Mouse (Mus musculus): ENCODE measurements at regions not wholly inside any gene's neighbourhood (a gene's known extent, or its start where the extent isn't known, plus 50 kb on each side); places are given as distances from the start of the nearest gene placed in this dataset.
"Not testable (repeated sequence)": the region's sequence is repeated elsewhere in the genome, so short reads cannot be mapped to it uniquely, and the experiment has no call there.

- intact Hi-C loops (cut with DNase I; ENCODE audit: low total_unique reads): no loop called here
- DNase-seq: no peak
Observed at GRCm38 (mm10) chr1:168738005-168738404, 305.9 kb upstream of the Pbx1 start.

DNA sequence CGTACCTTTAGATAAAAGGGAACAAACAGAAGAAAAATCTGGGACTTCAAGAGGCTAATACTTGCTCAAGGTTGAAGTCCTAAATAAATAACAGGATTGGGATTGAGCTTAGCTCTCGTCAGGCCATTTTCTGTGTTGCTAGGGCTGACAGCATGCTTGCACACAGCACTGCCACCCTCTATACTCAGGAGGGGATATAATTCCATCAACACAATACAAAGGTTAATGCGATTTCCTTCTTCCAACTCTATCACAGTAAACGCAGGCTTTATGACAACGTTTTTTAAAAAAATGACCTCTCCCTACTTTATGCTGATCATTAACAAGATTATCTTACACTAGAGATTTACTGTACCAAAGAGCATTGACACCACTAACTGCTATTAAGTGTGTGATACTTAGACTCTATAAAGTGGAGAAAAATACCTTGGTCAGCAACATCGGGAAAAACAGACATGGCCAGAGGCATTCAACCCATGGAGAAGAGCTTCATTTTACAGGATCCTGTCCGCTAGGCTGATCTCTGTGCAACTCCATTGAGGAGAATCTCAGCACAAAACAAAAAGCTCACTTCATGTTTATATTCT lies 305.3 kb upstream of the Pbx1 start:
- intact Hi-C loops (cut with DNase I; ENCODE audit: low total_unique reads): no loop called here
- DNase-seq: no peak

- DNase-seq: no peak
- intact Hi-C loops (cut with DNase I; ENCODE audit: low total_unique reads): no loop called here
Observed at GRCm38 (mm10) chr1:168733066-168733465, 301.0 kb upstream of the Pbx1 start.

DNA sequence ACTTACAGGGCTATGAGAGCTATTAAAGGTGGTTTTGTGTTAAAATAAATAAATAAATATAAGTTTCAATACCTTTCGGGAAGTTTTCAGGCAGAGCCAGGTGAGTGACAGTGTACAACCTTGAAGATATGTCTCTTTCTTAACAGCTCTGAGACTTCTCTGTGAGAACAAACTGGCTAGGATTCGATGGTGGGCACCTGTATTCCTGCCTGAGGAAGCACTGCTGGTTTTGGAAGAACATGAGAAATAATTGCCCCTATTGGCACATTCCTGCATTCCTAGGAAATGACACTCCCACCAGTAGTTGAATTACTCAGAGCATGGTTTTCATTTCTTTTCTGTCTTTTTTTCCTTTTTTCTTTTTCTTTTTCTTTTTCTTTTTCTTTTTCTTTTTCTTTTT lies 277.8 kb upstream of the Pbx1 start:
- DNase-seq: no peak
- intact Hi-C loops (cut with DNase I; ENCODE audit: low total_unique reads): no loop called here

- DNase-seq: peak; percentile 8
- intact Hi-C loops (cut with DNase I; ENCODE audit: low total_unique reads): no loop called here
Observed at GRCm38 (mm10) chr1:168709017-168709681, 277.1 kb upstream of the Pbx1 start.

DNA sequence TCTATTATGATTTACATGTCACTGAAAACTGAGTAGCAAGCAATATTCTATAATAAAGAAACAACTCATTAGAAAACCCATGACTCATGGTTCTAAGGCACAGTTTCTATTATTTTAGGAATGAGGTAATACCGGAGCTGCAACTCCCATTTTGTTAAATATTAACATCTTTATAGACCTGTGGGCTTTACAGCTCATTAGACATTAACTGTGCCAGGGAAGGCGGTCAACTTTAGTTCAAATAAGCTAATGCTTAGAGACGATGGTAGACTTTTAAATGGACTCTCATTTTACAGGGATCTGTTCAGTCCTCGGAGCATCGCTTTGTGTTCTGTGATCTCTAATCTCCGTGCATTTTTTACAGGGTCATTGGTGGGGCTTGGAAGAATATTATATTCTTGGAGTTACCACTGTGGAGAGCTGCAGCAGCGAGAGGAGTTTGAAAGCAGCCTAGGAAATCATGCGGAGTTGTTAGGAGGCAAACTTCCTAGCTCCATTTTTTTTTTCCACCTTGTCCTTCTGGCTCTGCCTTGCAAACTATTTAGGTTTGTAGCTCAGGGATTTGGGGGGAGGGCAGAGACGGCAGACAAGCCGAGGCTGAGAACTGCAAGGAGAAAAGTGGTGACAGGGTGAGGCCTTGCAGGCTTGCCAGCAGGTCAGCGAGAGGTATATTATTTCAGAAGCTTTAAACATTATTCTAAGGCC lies 276.2 kb upstream of the Pbx1 start:
- intact Hi-C loops (cut with DNase I; ENCODE audit: low total_unique reads): no loop called here
- DNase-seq: peak; percentile 19

DNA sequence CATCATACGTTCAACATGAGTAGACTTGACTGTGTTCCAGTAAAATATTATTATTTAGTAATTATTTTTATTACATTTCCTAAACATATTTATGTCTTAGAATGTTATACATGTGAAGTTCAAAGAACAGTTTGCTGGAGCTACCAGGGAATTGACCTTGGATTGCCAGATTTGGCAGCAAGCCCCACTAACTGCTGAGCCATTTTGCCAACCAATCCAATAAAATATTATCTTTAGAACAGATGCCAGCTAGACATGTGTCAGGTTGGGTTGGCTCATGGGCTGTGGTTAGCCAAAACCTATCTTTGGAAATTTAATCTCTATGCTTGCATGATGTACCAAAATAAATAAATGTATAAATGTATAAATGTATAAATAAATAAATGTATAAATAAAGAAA lies 265.3 kb upstream of the Pbx1 start:
- intact Hi-C loops (cut with DNase I; ENCODE audit: low total_unique reads): no loop called here
- no peak for DNase-seq

GRCm38 (mm10) chr1:168686821-168687220 lies 254.8 kb upstream of the Pbx1 start:
- DNase-seq: no peak
- intact Hi-C loops (cut with DNase I; ENCODE audit: low total_unique reads): no loop called here

DNA sequence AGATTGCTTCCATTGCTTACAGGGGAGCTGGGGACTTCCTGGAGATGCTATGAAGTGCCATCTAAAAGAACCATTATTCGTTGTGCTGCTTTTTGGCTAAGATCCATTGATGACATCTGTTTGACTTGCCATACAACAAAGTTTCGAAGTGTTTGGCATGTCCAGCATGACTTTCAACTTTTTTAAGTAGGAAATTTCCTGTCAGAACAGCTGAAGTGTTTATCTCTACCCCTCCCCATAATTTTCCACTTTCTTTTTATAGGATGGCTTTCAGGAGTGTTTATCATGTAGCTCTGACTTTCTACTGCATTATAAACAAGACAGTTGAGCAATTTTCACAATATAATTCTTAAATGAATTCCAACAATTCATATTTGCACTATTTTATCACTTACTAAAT lies 253.1 kb upstream of the Pbx1 start:
- intact Hi-C loops (cut with DNase I; ENCODE audit: low total_unique reads): no loop called here

GRCm38 (mm10) chr1:168681685-168682491 lies 249.8 kb upstream of the Pbx1 start:
- no peak for DNase-seq
- intact Hi-C loops (cut with DNase I; ENCODE audit: low total_unique reads): no loop called here

More for the DNA sequence above, 253.1 kb upstream of the Pbx1 start:
- DNase-seq: no peak

DNA sequence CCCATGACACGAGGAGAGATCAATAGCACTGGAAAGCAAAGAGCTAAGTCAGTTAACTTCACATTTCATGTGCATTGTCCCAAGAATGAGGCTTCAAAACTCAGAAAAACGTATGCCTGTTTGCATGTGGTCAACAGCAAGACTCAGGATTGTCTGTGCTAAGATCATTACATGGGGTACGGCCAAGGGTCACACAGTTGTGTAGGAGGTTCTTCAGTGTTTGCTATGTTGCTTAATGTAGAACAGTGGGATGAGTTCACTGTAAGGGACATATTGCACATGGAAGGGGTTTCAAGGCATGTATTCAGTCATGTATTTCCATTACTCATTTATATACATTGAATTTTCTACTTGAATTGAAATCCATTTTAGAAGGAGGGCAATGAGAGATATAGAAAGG lies 248.6 kb upstream of the Pbx1 start:
- no peak for DNase-seq
- intact Hi-C loops (cut with DNase I; ENCODE audit: low total_unique reads): no loop called here

GRCm38 (mm10) chr1:168676418-168677413 lies 244.6 kb upstream of the Pbx1 start:
- intact Hi-C loops (cut with DNase I; ENCODE audit: low total_unique reads): no loop called here
- peak; percentile 5 for DNase-seq

- intact Hi-C loops (cut with DNase I; ENCODE audit: low total_unique reads): no loop called here
- DNase-seq: no peak
Observed at GRCm38 (mm10) chr1:168675741-168676140, 243.7 kb upstream of the Pbx1 start.

DNA sequence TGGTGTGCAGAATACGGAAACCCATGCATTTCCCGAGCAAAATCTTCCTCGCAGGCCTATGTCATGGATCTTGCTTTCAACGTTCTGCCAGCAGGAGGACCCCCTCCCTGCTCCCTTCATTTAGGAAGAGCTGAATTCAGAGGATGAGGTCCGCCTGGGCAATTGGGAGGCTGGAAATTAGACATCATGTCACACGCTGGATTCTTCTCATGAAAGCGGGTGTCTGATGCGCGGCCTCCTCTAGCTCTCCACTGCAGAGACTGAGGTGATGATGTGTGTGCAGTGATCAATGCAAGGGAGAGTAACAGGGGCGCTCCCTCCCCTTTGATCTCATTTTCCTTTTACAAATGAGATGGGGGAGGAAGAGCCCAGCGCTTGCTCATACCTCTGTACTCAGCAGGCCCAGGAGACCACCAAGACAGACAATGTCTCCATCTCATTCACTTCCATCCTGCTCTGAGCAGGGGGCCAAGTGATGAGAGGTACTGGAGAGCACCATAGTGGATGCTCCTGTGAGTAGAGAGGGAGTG lies 230.8 kb upstream of the Pbx1 start:
- DNase-seq: no peak

DNA sequence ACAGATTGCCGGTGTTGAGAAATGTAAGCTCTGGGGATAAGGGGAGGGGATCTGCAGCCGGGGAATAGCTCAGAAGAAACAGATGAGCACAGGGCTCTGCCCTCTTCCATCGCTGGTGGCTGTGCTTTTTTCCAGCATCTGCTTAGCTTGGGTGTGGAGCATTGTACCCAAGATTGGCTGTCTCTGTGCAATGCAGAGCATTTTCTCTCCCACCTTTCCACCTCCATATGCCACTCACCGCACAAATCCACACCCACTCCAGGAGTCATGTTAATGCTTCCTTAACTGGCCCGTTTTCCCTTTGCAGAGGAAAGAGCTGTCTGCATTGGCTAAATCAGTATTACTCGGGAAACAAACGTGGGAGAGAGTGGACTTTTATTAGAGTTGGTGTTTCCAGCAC lies 228.9 kb upstream of the Pbx1 start:
- intact Hi-C loops (cut with DNase I; ENCODE audit: low total_unique reads): no loop called here
- no peak for DNase-seq

More for the DNA sequence above, 230.8 kb upstream of the Pbx1 start:
- intact Hi-C loops (cut with DNase I; ENCODE audit: low total_unique reads): no loop called here

DNA sequence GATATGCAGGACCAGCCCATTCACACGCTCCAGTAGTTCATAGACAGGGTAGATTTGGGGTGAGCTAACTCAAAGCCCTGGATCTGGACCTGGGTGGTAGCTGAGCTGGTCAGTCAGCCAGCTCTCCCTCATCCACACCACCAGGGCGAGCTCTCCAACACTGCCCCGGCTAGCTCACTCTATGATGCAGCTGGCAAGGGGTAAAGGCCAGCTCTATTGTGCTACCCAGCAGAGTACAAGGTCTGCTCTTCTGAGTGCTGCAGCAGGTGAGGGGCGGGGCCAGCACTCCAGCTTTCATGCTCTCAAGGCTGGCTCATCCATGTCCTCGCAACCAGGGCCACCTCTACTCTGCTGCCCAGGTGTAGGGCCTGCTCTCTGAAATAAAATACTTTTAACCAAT lies 227.5 kb upstream of the Pbx1 start:
- intact Hi-C loops (cut with DNase I; ENCODE audit: low total_unique reads): no loop called here
- DNase-seq: no peak

- intact Hi-C loops (cut with DNase I; ENCODE audit: low total_unique reads): no loop called here
- DNase-seq: no peak
Observed at GRCm38 (mm10) chr1:168632837-168633236, 200.8 kb upstream of the Pbx1 start.

- intact Hi-C loops (cut with DNase I; ENCODE audit: low total_unique reads): no loop called here
- DNase-seq: no peak
Observed at GRCm38 (mm10) chr1:168631979-168632378, 199.9 kb upstream of the Pbx1 start.

DNA sequence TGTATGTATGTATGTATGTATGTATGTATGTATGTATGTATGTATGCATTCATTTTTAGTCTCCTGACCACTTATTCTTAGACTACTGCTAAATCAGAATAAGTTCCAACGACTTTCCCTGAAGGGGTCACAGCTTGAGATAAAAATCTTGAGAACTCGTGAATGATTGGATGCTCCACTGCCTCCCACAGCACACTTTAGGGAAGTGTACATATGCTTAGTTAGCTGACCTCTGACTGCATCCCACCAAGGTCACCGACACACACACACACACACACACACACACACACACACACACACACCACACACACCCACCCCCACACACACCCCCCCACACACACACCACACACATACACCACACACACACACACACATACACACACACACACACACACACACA lies 169.9 kb upstream of the Pbx1 start:
- intact Hi-C loops (cut with DNase I; ENCODE audit: low total_unique reads); DNase-seq: not testable (repeated sequence)

Measured in gastrocnemius, postnatal 14 days (tissue).